Mouse (Mus musculus) hindbrain, embryonic 15.5 days (tissue): ENCODE results near the gene Rbms1. TPM values are rescaled to one million over a fixed set of nuclear protein-coding genes. Genes with fewer than 3 reads are reported as not detected.

Source experiments
- ATAC-seq: fragments of 200-750 bp; cut with Nextera tagmentation; 2 replicates; pipeline ENCODE4 v1.8.0; 2017; ENCODE audit warnings: low read depth, moderate number of reproducible peaks, moderate TSS enrichment; ENCODE audit not compliant: low FRiP score
- H3K27ac ChIP-seq: fragments of 300-500 bp; sonication (generic); replicated peaks from 2 replicates; pipeline ENCODE4 v1.5.1; 2015; ENCODE audit warnings: mild to moderate bottlenecking, inconsistent platforms
- H3K27me3 ChIP-seq: fragments of 300-500 bp; sonication (generic); 2 replicates; pipeline ENCODE4 v1.6.1; 2015; ENCODE audit warnings: control low read depth, inconsistent platforms
- H3K36me3 ChIP-seq: fragments of 300-500 bp; sonication (generic); 2 replicates; pipeline ENCODE4 v1.6.1; 2015; ENCODE audit warnings: control low read depth, inconsistent platforms
- H3K4me1 ChIP-seq: fragments of 300-500 bp; sonication (generic); replicated peaks from 2 replicates; pipeline ENCODE4 v1.6.1; 2015; ENCODE audit warnings: control low read depth, inconsistent platforms
- H3K4me2 ChIP-seq: fragments of 300-500 bp; sonication (generic); 2 replicates; pipeline ENCODE4 v1.6.1; 2015; ENCODE audit warnings: moderate library complexity, mild to moderate bottlenecking, inconsistent platforms
- H3K4me3 ChIP-seq: fragments of 300-500 bp; sonication (generic); 2 replicates; pipeline ENCODE4 v1.5.1; 2015; ENCODE audit warnings: mild to moderate bottlenecking, inconsistent platforms
- H3K9ac ChIP-seq: fragments of 300-500 bp; sonication (generic); 2 replicates; pipeline ENCODE4 v1.6.1; 2015; ENCODE audit warnings: inconsistent platforms
- H3K9me3 ChIP-seq: fragments of 300-500 bp; sonication (generic); 2 replicates; pipeline ENCODE4 v1.6.1; 2016; ENCODE audit warnings: control low read depth, inconsistent platforms
- WGBS: fragments of 180-500 bp; shearing (Covaris S2); methylation state at CpG from one replicate; pipeline ENCODE4 v1.1.7; 2015; 5-methylcytosine and 5-hydroxymethylcytosine counted together
- polyA plus RNA-seq: library from polyadenylated mRNA; unstranded; fragments of >200 nt; fragmentation: Nextera tagmentation; extraction: Ambion mirVana; gene quantifications from 2 replicates; pipeline ENCODE4 v1.2.1, GENCODE M21; 2015

The Rbms1 gene
- polyA plus RNA-seq, 1 experiment from 2014 or later = 77.7 TPM

DNA sequence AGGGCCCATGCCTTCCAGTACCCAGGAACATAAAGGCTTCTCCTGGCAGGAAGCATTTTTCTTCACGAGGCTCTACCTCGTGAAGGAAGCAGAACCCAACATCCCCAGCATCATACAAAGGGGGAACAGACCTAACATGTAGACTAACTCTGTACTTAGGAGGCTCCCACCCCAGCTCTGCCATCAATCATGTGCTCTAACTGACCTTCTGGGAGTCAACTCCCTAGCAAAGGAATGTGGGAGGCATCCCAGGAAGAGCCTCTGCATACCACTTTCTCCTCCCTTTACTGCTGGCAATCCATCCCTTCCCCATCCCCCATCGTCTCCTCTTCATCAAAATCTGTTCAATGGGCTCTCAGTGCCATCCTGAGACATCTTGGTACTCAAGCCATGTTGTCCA lies 49.7 kb downstream of the Rbms1 start:
- no peak for ATAC-seq
- H3K27ac ChIP-seq = no peak overlapping the region
- H3K4me2 ChIP-seq = no peak overlapping the region
- no peaks in the 10 kb centered on the region for H3K27me3 ChIP-seq
- no peaks in the 10 kb centered on the region for H3K36me3 ChIP-seq
- H3K9ac ChIP-seq = no peak overlapping the region
- WGBS = 69% methylated on average over 3 of the region's 3 CpGs
- H3K9me3 ChIP-seq = no peaks in the 10 kb centered on the region
- H3K4me3 ChIP-seq = no peak overlapping the region
- peaks cover 12% of the 10 kb centered on the region for H3K4me1 ChIP-seq

- no peak overlapping the region for H3K9ac ChIP-seq
Measured at GRCm38 (mm10) chr2:60911716-60912115, 51.3 kb downstream of the Rbms1 start.

GRCm38 (mm10) chr2:60910820-60911219 lies 52.2 kb downstream of the Rbms1 start:
- no peaks in the 10 kb centered on the region for H3K27me3 ChIP-seq
- no peak overlapping the region for H3K9ac ChIP-seq
- H3K4me3 ChIP-seq = no peak overlapping the region
- H3K27ac ChIP-seq = no peak overlapping the region
- H3K4me2 ChIP-seq = no peak overlapping the region
- no peaks in the 10 kb centered on the region for H3K9me3 ChIP-seq
- no peak for ATAC-seq
- peaks cover 12% of the 10 kb centered on the region for H3K4me1 ChIP-seq
- H3K36me3 ChIP-seq = no peaks in the 10 kb centered on the region
- WGBS = 63% methylated on average over 6 of the region's 6 CpGs

More at GRCm38 (mm10) chr2:60911716-60912115, 51.3 kb downstream of the Rbms1 start:
- Histone ChIP-seq H3K36me3 (no peaks in the 10 kb centered on the region), H3K27ac (no peak overlapping the region), H3K4me3 (no peak overlapping the region), H3K4me1 (peaks cover 12% of the 10 kb centered on the region), H3K4me2 (no peak overlapping the region), H3K27me3 (no peaks in the 10 kb centered on the region), H3K9me3 (no peaks in the 10 kb centered on the region)
- no peak for ATAC-seq
- 91% methylated on average over 8 of the region's 8 CpGs for WGBS

GRCm38 (mm10) chr2:60908551-60908950 lies 54.4 kb downstream of the Rbms1 start:
- Histone ChIP-seq H3K4me1 (peaks cover 14% of the 10 kb centered on the region), H3K9ac (no peak overlapping the region), H3K36me3 (no peaks in the 10 kb centered on the region), H3K4me3 (no peak overlapping the region), H3K4me2 (no peak overlapping the region), H3K9me3 (no peaks in the 10 kb centered on the region), H3K27me3 (no peaks in the 10 kb centered on the region), H3K27ac (no peak overlapping the region)
- WGBS = 94% methylated on average over 4 of the region's 4 CpGs
- ATAC-seq = no peak

DNA sequence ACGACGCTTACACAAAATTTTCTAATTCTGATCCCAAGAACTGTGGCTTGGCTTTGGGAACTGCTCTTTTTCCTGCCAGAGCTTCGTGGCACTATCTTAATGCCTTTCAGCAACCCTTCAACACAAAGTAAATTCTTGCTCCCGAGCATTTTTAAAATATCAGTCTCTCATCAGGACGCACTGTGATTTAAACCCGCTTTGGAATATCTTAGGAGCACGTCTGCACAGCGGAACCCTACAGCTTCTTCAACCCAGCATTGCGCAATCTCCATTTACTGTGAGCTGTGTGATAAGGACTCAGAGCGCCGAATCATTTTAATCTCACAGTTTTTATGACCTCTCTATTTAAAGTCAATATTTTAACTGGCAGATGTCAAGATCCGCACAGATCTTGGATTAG lies 54.9 kb downstream of the Rbms1 start:
- H3K9me3 ChIP-seq = no peaks in the 10 kb centered on the region
- no peaks in the 10 kb centered on the region for H3K27me3 ChIP-seq
- WGBS = 88% methylated on average over 12 of the region's 12 CpGs
- H3K9ac ChIP-seq = no peak overlapping the region
- no peak overlapping the region for H3K27ac ChIP-seq
- no peak overlapping the region for H3K4me2 ChIP-seq
- H3K4me1 ChIP-seq = peaks cover 14% of the 10 kb centered on the region
- no peaks in the 10 kb centered on the region for H3K36me3 ChIP-seq
- ATAC-seq = no peak
- H3K4me3 ChIP-seq = no peak overlapping the region

DNA sequence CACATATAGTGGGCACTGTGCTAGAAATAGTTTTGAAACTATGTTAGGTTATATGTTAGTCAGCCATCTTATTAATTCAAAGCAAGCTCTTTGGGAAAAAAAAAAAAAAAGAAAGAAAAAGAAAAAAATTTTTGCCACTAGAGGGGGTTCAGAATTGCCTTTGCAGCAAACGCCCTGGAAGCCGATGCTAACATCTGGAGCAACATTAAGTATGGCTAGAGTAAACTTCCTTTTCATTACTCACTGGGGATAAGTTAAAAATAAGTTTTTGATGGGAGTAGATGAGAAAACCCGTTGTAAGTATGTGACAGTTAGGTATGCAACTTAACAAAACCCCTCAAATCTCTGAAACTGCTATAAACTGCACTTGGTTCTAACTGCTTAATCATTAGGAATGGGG lies 57.7 kb downstream of the Rbms1 start:
- Histone ChIP-seq H3K4me3 (no peak overlapping the region), H3K9me3 (no peaks in the 10 kb centered on the region), H3K9ac (no peak overlapping the region), H3K36me3 (no peaks in the 10 kb centered on the region), H3K4me1 (peaks cover 7% of the 10 kb centered on the region; the same call in 1 of the 2 replicates), H3K27me3 (no peaks in the 10 kb centered on the region), H3K27ac (no peak overlapping the region), H3K4me2 (no peak overlapping the region)
- WGBS = 29% methylated on average over 3 of the region's 3 CpGs
- ATAC-seq = no peak

DNA sequence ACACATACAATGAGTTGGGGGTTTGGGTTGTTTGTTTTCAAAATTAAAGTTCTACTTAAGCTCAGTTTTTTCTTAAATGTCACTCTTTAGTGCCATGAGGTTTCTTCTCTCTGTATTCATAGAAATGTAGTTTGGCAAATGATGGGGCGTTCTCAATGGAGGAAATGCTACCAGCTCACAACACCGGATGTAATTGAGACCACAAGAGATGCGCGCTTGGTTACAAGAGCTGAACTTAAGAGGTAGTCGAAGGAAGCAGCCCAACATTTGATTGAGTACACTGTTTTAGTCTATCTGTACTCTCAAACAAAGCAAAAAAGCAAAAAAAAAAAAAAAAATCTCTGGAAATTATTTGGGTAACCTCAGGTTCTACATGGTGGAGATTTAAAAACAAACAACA lies 58.9 kb downstream of the Rbms1 start:
- no peak for ATAC-seq
- H3K9me3 ChIP-seq = no peaks in the 10 kb centered on the region
- H3K4me2 ChIP-seq = no peak overlapping the region
- H3K4me1 ChIP-seq = peaks cover 7% of the 10 kb centered on the region; the same call in 1 of the 2 replicates
- H3K36me3 ChIP-seq = no peaks in the 10 kb centered on the region
- H3K9ac ChIP-seq = no peak overlapping the region
- H3K4me3 ChIP-seq = no peak overlapping the region
- no peak overlapping the region for H3K27ac ChIP-seq
- H3K27me3 ChIP-seq = no peaks in the 10 kb centered on the region
- 87% methylated on average over 5 of the region's 5 CpGs for WGBS

DNA sequence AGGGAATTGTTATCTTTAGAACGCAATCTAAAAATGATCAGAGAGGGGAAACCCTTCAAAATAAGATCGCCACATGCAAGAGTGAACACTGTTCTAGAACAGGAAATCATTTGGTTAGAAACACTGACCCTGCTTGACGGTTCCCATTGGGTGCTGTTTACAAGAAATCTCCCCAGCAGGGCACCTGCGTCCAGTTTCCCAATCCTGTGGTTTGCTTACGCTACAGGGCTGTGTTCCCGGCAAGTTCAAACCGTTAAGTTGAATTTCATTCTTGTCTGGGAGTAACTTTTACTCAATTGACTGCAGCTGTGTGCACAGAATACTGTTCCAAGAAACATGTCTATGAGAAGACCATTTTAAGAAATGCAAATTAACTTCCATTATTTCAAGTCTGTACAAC lies 59.5 kb downstream of the Rbms1 start:
- Histone ChIP-seq H3K4me1 (peaks cover 7% of the 10 kb centered on the region; the same call in 1 of the 2 replicates), H3K4me2 (no peak overlapping the region), H3K27ac (no peak overlapping the region), H3K9me3 (no peaks in the 10 kb centered on the region), H3K36me3 (no peaks in the 10 kb centered on the region), H3K27me3 (no peaks in the 10 kb centered on the region), H3K9ac (no peak overlapping the region), H3K4me3 (no peak overlapping the region)
- WGBS = 82% methylated on average over 7 of the region's 7 CpGs
- ATAC-seq = no peak

DNA sequence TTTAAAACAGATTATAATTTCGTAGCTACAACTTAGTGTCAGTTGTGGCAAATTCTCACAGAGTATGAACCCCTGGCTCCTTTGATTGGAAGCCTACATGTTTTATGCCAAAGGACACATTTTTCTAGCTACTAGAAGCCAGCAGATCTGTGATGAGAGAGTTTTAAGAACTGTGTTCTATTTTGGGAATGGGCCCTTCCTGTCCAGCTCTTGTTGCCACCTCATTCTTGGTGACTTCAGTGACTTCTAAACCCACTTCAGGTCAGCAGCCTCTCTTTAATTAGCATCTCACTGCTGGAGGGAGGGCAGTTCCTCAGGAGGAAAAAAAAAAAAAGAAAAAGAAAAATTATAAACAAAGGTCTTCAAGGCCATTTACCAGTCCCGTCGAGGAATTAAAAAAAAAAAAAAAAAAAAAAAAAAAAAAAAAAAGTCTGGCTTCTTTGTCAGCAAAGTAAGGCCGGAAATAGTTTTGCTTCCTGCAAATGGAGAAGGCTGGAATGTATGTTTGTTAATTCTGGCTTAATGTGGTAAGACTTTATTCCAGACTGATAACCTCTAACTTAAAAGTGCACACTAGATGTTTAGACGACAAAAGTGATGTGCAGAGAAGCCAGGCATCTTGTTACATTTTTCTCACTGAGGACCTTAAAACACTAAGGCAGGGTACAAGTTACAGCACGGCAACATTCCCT lies 60.4 kb downstream of the Rbms1 start:
- H3K4me3 ChIP-seq = no peak overlapping the region
- H3K36me3 ChIP-seq = no peaks in the 10 kb centered on the region
- H3K27ac ChIP-seq = no peak overlapping the region
- H3K27me3 ChIP-seq = no peaks in the 10 kb centered on the region
- H3K4me1 ChIP-seq = peaks cover 7% of the 10 kb centered on the region; the same call in 1 of the 2 replicates
- WGBS = 74% methylated on average over 6 of the region's 6 CpGs
- no peak for ATAC-seq
- no peak overlapping the region for H3K4me2 ChIP-seq
- H3K9me3 ChIP-seq = no peaks in the 10 kb centered on the region
- no peak overlapping the region for H3K9ac ChIP-seq

DNA sequence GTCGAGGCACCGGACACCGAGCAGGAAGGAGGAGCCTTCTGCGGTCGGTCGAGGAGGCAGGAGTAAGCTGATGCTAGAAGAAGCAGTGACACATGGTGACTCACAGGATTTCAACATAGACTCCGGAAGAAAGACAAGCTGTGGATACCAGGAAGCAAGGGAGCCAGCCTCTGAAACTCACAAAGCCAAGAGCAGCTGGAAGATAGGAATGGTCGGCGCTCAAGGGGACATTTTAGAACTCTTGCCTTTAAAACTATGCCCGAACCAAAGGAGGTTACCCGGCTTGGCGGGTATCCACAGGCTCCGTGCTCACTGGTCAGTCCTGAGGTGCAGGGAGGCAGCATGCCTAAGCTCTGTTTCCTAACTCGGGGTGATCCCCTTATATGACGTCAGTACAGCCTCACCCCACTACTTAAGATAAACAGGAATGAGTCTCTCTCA lies 61.5 kb downstream of the Rbms1 start:
- H3K27me3 ChIP-seq = no peaks in the 10 kb centered on the region
- H3K9ac ChIP-seq = no peak overlapping the region
- ATAC-seq = no peak
- no peak overlapping the region for H3K4me3 ChIP-seq
- H3K36me3 ChIP-seq = no peaks in the 10 kb centered on the region
- WGBS = 87% methylated on average over 15 of the region's 15 CpGs
- H3K4me2 ChIP-seq = no peak overlapping the region
- H3K27ac ChIP-seq = no peak overlapping the region
- H3K4me1 ChIP-seq = peaks cover 7% of the 10 kb centered on the region; the same call in 1 of the 2 replicates
- no peaks in the 10 kb centered on the region for H3K9me3 ChIP-seq

DNA sequence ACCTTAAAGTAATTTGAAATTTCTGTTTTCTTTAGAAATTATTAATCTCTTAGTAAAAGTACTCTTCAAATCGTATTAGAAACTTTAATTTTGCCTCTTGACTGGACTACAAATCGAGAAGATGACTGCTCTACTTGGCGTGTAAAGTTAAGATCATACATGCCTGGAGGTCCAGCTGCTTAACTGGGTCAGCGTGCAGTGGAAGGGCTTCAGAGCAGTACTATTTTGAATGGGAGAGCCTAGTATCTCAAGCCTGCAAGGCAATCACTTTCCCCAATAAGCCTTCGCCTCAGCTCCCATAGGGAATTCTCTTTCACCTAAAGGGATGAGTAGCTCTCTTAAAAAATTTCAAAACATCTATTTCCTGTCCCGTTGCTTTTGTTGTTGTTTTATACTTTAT lies 62.0 kb downstream of the Rbms1 start:
- H3K9me3 ChIP-seq = no peaks in the 10 kb centered on the region
- H3K36me3 ChIP-seq = no peaks in the 10 kb centered on the region
- H3K4me3 ChIP-seq = no peak overlapping the region
- no peaks in the 10 kb centered on the region for H3K27me3 ChIP-seq
- no peak overlapping the region for H3K27ac ChIP-seq
- WGBS = 87% methylated on average over 6 of the region's 6 CpGs
- H3K4me1 ChIP-seq = peaks cover 7% of the 10 kb centered on the region; the same call in 1 of the 2 replicates
- ATAC-seq = no peak
- H3K4me2 ChIP-seq = no peak overlapping the region
- no peak overlapping the region for H3K9ac ChIP-seq

GRCm38 (mm10) chr2:60893042-60893441 lies 70.0 kb downstream of the Rbms1 start:
- H3K27me3 ChIP-seq = no peaks in the 10 kb centered on the region
- 87% methylated on average over 1 of the region's 1 CpGs for WGBS
- no peak overlapping the region for H3K4me3 ChIP-seq
- H3K4me2 ChIP-seq = no peak overlapping the region
- H3K9ac ChIP-seq = no peak overlapping the region
- no peaks in the 10 kb centered on the region for H3K36me3 ChIP-seq
- no peak overlapping the region for H3K27ac ChIP-seq
- no peaks in the 10 kb centered on the region for H3K4me1 ChIP-seq
- H3K9me3 ChIP-seq = no peaks in the 10 kb centered on the region
- ATAC-seq = no peak

GRCm38 (mm10) chr2:60883931-60884330 lies 79.1 kb downstream of the Rbms1 start:
- no peak for ATAC-seq
- Histone ChIP-seq H3K9me3 (no peaks in the 10 kb centered on the region), H3K4me3 (no peak overlapping the region), H3K36me3 (no peaks in the 10 kb centered on the region), H3K9ac (no peak overlapping the region), H3K27me3 (no peaks in the 10 kb centered on the region), H3K27ac (no peak overlapping the region), H3K4me1 (peaks cover 26% of the 10 kb centered on the region), H3K4me2 (no peak overlapping the region)
- 57% methylated on average over 4 of the region's 4 CpGs for WGBS
